Mouse (Mus musculus): ENCODE data around the gene Cwh43. TPM values are rescaled to one million over a fixed set of nuclear protein-coding genes. Genes with fewer than 3 reads are reported as not detected.

The Cwh43 gene
- not detected in 2 replicates for polyA plus RNA-seq (2012; ENCODE audit: low replicate concordance)

DNA sequence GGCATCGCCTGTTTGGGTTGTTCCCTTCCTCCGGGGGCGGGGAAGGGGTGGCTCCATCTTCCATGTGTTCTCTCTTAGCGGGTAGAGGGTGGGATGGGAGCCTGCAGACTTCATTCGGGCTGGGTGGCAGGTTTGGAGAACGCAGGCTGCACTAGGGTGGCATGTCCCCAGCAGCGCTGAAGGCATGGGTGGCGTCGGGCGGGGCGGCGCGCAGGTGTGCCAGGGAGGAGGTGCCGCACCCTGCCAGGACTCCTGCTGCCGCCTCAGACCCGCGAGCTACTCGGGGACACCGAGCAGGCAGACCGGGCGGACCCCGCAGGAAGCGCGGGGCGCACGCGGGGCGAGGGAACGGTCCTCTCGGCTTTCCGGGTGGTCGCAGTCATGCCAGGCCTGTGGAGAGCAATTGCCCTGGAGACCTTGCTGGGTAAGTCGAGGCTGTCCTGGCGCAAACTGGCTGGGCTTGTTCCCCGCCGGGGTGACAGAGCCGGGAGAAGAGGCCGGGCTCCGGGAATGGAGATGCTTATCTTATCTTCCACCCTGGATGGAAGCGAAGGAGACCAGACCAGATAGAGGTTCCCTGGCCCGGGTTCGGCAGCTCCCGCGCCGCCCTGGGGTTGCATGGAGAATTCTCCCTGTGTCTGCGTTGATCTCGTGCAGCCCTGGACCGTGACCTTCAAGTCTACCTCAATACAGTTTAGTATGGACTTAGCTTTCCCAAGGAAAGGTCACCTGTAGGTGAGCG, at the start of gene Cwh43:
Cwh43 (plus strand) TSS at position 95 of the 742 bp plus-strand sequence.

DNA sequence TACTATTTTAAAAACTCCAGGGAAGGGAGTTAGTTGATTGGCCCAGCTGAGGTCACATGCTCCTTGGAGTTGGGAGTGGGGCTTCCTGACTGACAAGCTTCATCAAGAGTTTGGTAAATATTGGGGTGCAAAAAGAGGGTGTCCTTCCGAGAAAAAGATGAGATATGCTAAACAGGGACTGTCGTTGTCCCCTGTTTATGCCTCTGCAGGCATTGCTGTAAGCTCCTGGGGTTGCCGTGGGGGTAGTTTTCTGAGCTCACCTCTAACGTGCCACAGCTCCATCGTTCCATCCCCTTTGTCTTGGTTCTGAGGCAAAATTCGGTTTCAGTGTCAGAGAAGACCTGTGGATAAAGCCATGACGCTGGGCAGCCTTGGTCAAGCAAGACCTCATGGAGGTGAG, 74.8 kb downstream of the Cwh43 start, which contains the start of gene Dcun1d4:
Dcun1d4 (plus strand) TSS at position 301 of the 400 bp plus-strand sequence.

Other genes starting within 250 kb of the Cwh43 start
- 142 and 166 TPM in 2 replicates for gene Fryl, start 149.5 kb upstream of the Cwh43 start, polyA plus RNA-seq (2012; ENCODE audit: low replicate concordance)
- 17.3 and 108 TPM in 2 replicates for gene Ociad1, start 113.3 kb upstream of the Cwh43 start, polyA plus RNA-seq (2012; ENCODE audit: low replicate concordance)
- gene Ociad2, start 65.0 kb upstream of the Cwh43 start, polyA plus RNA-seq (2012; ENCODE audit: low replicate concordance), result not detected in 2 replicates
- gene Dcun1d4, start 74.9 kb downstream of the Cwh43 start, polyA plus RNA-seq (2012; ENCODE audit: low replicate concordance), result 7.2 and 14.5 TPM in 2 replicates
- not detected in 2 replicates for gene Lrrc66, start 226.5 kb downstream of the Cwh43 start, polyA plus RNA-seq (2012; ENCODE audit: low replicate concordance)
- 1.7 and 1.8 TPM in 2 replicates for gene Sgcb, start 241.7 kb downstream of the Cwh43 start, polyA plus RNA-seq (2012; ENCODE audit: low replicate concordance)
- not detected in 2 replicates for gene Spata18, start 245.3 kb downstream of the Cwh43 start, polyA plus RNA-seq (2012; ENCODE audit: low replicate concordance)

Measured in hematopoietic multipotent progenitor cell, adult 10-12 weeks (in vitro differentiated cells).